Mouse (Mus musculus) hindbrain, postnatal 0 days (tissue): Measurements from ENCODE around the gene Atp1a3. TPM values are rescaled to one million over a fixed set of nuclear protein-coding genes. Genes with fewer than 3 reads are reported as not detected.

Experiments
- ATAC-seq: fragments of 200-750 bp; cut with Nextera tagmentation; 2 replicates; pipeline ENCODE4 v1.8.0; 2017; ENCODE audit warnings: mild to moderate bottlenecking, moderate TSS enrichment, moderate library complexity
- DNase-seq: peaks from one replicate; pipeline ENCODE4 v3.0.0-alpha.2; 2015; ENCODE audit warnings: low spot score
- H3K27ac ChIP-seq: fragments of 300-500 bp; sonication (generic); 2 replicates; pipeline ENCODE4 v1.5.1; 2014; ENCODE audit warnings: mild to moderate bottlenecking
- H3K27me3 ChIP-seq: fragments of 300-500 bp; sonication (generic); 2 replicates; pipeline ENCODE4 v1.6.1; 2014; ENCODE audit warnings: low read length, mixed read lengths; ENCODE audit not compliant: insufficient read depth
- H3K36me3 ChIP-seq: fragments of 300-500 bp; sonication (generic); 2 replicates; pipeline ENCODE4 v1.6.1; 2014; ENCODE audit warnings: low read length, mixed read lengths; ENCODE audit not compliant: insufficient read depth
- H3K4me1 ChIP-seq: fragments of 300-500 bp; sonication (generic); 2 replicates; pipeline ENCODE4 v1.6.1; 2014; ENCODE audit warnings: antibody characterized with exemption, low read length, mixed read lengths; ENCODE audit not compliant: insufficient read depth
- H3K4me2 ChIP-seq: fragments of 300-500 bp; sonication (generic); 2 replicates; pipeline ENCODE4 v1.6.1; 2014; ENCODE audit warnings: low read depth, mild to moderate bottlenecking, low read length, moderate library complexity, mixed read lengths
- H3K4me3 ChIP-seq: fragments of 300-500 bp; sonication (generic); 2 replicates; pipeline ENCODE4 v1.5.1; 2014; ENCODE audit warnings: low read length
- H3K9ac ChIP-seq: fragments of 300-500 bp; sonication (generic); replicated peaks from 2 replicates; pipeline ENCODE4 v1.6.1; 2014; ENCODE audit warnings: mild to moderate bottlenecking, low read length, moderate library complexity, mixed read lengths
- H3K9me3 ChIP-seq: fragments of 300-500 bp; sonication (generic); 2 replicates; pipeline ENCODE4 v1.6.1; 2016; ENCODE audit warnings: low read length, mixed read lengths
- CTCF ChIP-seq: IDR thresholded peaks from 2 replicates; pipeline ENCODE4 v1.5.1; 2016; ENCODE audit warnings: antibody characterized with exemption, control low read depth, low read depth
- whole genome bisulfite sequencing: fragments of 180-500 bp; shearing (Covaris S2); extraction: QIAGEN DNeasy Blood & Tissue Kit; methylation state at CpG from one replicate; pipeline ENCODE4 v1.1.7; 2014; 5-methylcytosine and 5-hydroxymethylcytosine counted together
- polyA plus RNA-seq: library from polyadenylated mRNA; unstranded; fragments of >200 nt; fragmentation: Nextera tagmentation; extraction: Ambion mirVana; gene quantifications from 2 replicates; pipeline ENCODE4 v1.2.1, GENCODE M21; 2015
- total RNA-seq: library from RNA; depleted of rRNA; stranded (reverse); fragments of >200 nt; gene quantifications from 2 replicates; pipeline ENCODE4 v1.2.3, GENCODE M21; 2014

Atp1a3 gene
- total and polyA plus RNA-seq, 2 experiments from 2014 or later = 588 to 730 TPM

GRCm38 (mm10) chr7:25006171-25006570 is 413 bp upstream of the Atp1a3 start:
- no peak for TF ChIP-seq CTCF
- Histone ChIP-seq H3K4me3 (peak overlapping the region; percentile 78), H3K36me3 (no peaks in the 10 kb centered on the region), H3K27ac (peak overlapping the region; percentile 98), H3K4me2 (peak overlapping the region; percentile 71), H3K27me3 (no peaks in the 10 kb centered on the region), H3K4me1 (peaks cover 45% of the 10 kb centered on the region), H3K9me3 (no peaks in the 10 kb centered on the region), H3K9ac (peak overlapping the region; percentile 86)
- DNase-seq (no peak), ATAC-seq (no peak)
- 56% methylated on average over 3 of the region's 3 CpGs for WGBS

GRCm38 (mm10) chr7:25004806-25005205 is 952 bp downstream of the Atp1a3 start:
- no peak for DNase-seq

GRCm38 (mm10) chr7:25003820-25004388 is 1.9 kb downstream of the Atp1a3 start:
- H3K4me1 ChIP-seq = peaks cover 28% of the 10 kb centered on the region
- 70% methylated on average over 8 of the region's 8 CpGs for WGBS
- no peak for ATAC-seq
- TF ChIP-seq CTCF = no peak
- H3K9ac ChIP-seq = peak overlapping the region; percentile 86
- no peaks in the 10 kb centered on the region for H3K27me3 ChIP-seq
- H3K4me2 ChIP-seq = peak overlapping the region; percentile 71
- H3K27ac ChIP-seq = peak overlapping the region; percentile 98
- no peaks in the 10 kb centered on the region for H3K9me3 ChIP-seq
- peaks cover 5% of the 10 kb centered on the region; the same call in 1 of the 2 replicates for H3K36me3 ChIP-seq
- H3K4me3 ChIP-seq = peak overlapping the region; percentile 78
- DNase-seq = peak; percentile 39

More at GRCm38 (mm10) chr7:25004806-25005205, 952 bp downstream of the Atp1a3 start:
- no peaks in the 10 kb centered on the region for H3K9me3 ChIP-seq
- H3K27ac ChIP-seq = peak overlapping the region; percentile 98
- peak overlapping the region; percentile 86 for H3K9ac ChIP-seq
- peak overlapping the region; percentile 71 for H3K4me2 ChIP-seq
- WGBS = 27% methylated on average over 7 of the region's 9 CpGs
- no peak for TF ChIP-seq CTCF
- no peak for ATAC-seq
- H3K36me3 ChIP-seq = no peaks in the 10 kb centered on the region; the same call in 1 of the 2 replicates
- peak overlapping the region; percentile 78 for H3K4me3 ChIP-seq
- H3K27me3 ChIP-seq = no peaks in the 10 kb centered on the region
- H3K4me1 ChIP-seq = peaks cover 37% of the 10 kb centered on the region

GRCm38 (mm10) chr7:25003291-25003690 is 2.5 kb downstream of the Atp1a3 start:
- H3K27me3 ChIP-seq = no peaks in the 10 kb centered on the region
- H3K36me3 ChIP-seq = peaks cover 9% of the 10 kb centered on the region; the same call in 1 of the 2 replicates
- H3K4me2 ChIP-seq = peak overlapping the region; percentile 71
- ATAC-seq = no peak
- 17% methylated on average over 11 of the region's 11 CpGs for WGBS
- TF ChIP-seq CTCF = no peak
- peak overlapping the region; percentile 86 for H3K9ac ChIP-seq
- H3K27ac ChIP-seq = peak overlapping the region; percentile 98
- DNase-seq = peak; percentile 33
- no peaks in the 10 kb centered on the region for H3K9me3 ChIP-seq
- H3K4me1 ChIP-seq = peaks cover 25% of the 10 kb centered on the region
- peak overlapping the region; percentile 78 for H3K4me3 ChIP-seq

- Histone ChIP-seq H3K27ac (no peak overlapping the region), H3K9ac (no peak overlapping the region), H3K9me3 (no peaks in the 10 kb centered on the region), H3K27me3 (no peaks in the 10 kb centered on the region), H3K4me1 (peaks cover 11% of the 10 kb centered on the region; the same call in 1 of the 2 replicates), H3K4me3 (no peak overlapping the region), H3K36me3 (peaks cover 21% of the 10 kb centered on the region; the same call in 1 of the 2 replicates), H3K4me2 (no peak overlapping the region)
- WGBS = 75% methylated on average over 12 of the region's 12 CpGs
- ATAC-seq (no peak), DNase-seq (no peak)
- TF ChIP-seq CTCF = no peak
These were observed 5.0 kb downstream of the Atp1a3 start for GRCm38 (mm10) chr7:25000711-25001110.

- Histone ChIP-seq H3K9me3 (no peaks in the 10 kb centered on the region), H3K36me3 (peaks cover 21% of the 10 kb centered on the region; the same call in 1 of the 2 replicates), H3K4me3 (no peak overlapping the region), H3K27me3 (no peaks in the 10 kb centered on the region), H3K27ac (no peak overlapping the region), H3K4me1 (peaks cover 11% of the 10 kb centered on the region; the same call in 1 of the 2 replicates), H3K9ac (no peak overlapping the region), H3K4me2 (no peak overlapping the region)
- no peak for ATAC-seq
- no peak for DNase-seq
- WGBS = 75% methylated on average over 7 of the region's 7 CpGs
- no peak for TF ChIP-seq CTCF
These were observed 5.5 kb downstream of the Atp1a3 start for GRCm38 (mm10) chr7:25000211-25000610.

- no peak overlapping the region for H3K4me2 ChIP-seq
- no peak overlapping the region for H3K27ac ChIP-seq
- H3K36me3 ChIP-seq = peaks cover 72% of the 10 kb centered on the region
- H3K9me3 ChIP-seq = no peaks in the 10 kb centered on the region
- H3K4me1 ChIP-seq = no peaks in the 10 kb centered on the region
- no peak overlapping the region for H3K9ac ChIP-seq
- DNase-seq = no peak
- no peaks in the 10 kb centered on the region for H3K27me3 ChIP-seq
- H3K4me3 ChIP-seq = no peak overlapping the region
- TF ChIP-seq CTCF = no peak
- WGBS = 78% methylated on average over 6 of the region's 6 CpGs
- no peak for ATAC-seq
These were observed 12.7 kb downstream of the Atp1a3 start for GRCm38 (mm10) chr7:24993081-24993480.
